Mouse (Mus musculus) layer of hippocampus, adult 9-11 months (tissue): ENCODE results near the gene Gmnn.

Source experiments
- DNase-seq: peaks from one replicate; pipeline ENCODE4 v3.0.0; 2022

Gmnn gene

GRCm38 (mm10) chr13:24760351-24760870 lies 1.3 kb downstream of the Gmnn start:
- no peak for DNase-seq

GRCm38 (mm10) chr13:24759451-24759850 lies 2.3 kb downstream of the Gmnn start:
- DNase-seq, result no peak

- DNase-seq, result no peak
Observed at GRCm38 (mm10) chr13:24757820-24758564, 3.7 kb downstream of the Gmnn start.

- DNase-seq, result no peak
Observed at GRCm38 (mm10) chr13:24756756-24757155, 5.0 kb downstream of the Gmnn start.

GRCm38 (mm10) chr13:24751396-24751795 lies 10.3 kb downstream of the Gmnn start:
- DNase-seq, result no peak

GRCm38 (mm10) chr13:24750807-24751206 lies 10.9 kb downstream of the Gmnn start:
- DNase-seq, result no peak

GRCm38 (mm10) chr13:24747823-24748222 lies 13.9 kb downstream of the Gmnn start:
- DNase-seq, result no peak

GRCm38 (mm10) chr13:24741028-24741427 lies 20.7 kb downstream of the Gmnn start, which contains the start of gene Armh2:
TSS of gene Armh2 (plus strand) at chr13:24741232.
- no peak for DNase-seq

GRCm38 (mm10) chr13:24735608-24736131 lies 26.1 kb downstream of the Gmnn start:
- no peak for DNase-seq

- DNase-seq, result no peak
Observed at GRCm38 (mm10) chr13:24734502-24734901, 27.2 kb downstream of the Gmnn start.

- no peak for DNase-seq
Observed at GRCm38 (mm10) chr13:24729128-24729527, 32.6 kb downstream of the Gmnn start.

GRCm38 (mm10) chr13:24724395-24724759 lies 37.3 kb downstream of the Gmnn start:
- DNase-seq, result no peak

GRCm38 (mm10) chr13:24723699-24724394 lies 37.9 kb downstream of the Gmnn start:
- DNase-seq, result no peak

- DNase-seq, result no peak
Observed at GRCm38 (mm10) chr13:24721502-24721901, 40.2 kb downstream of the Gmnn start.

- DNase-seq, result no peak
Observed at GRCm38 (mm10) chr13:24717677-24718076, 44.0 kb downstream of the Gmnn start.

GRCm38 (mm10) chr13:24716441-24716840 lies 45.3 kb downstream of the Gmnn start:
- DNase-seq, result no peak

GRCm38 (mm10) chr13:24715601-24716000 lies 46.1 kb downstream of the Gmnn start:
- no peak for DNase-seq

- DNase-seq, result no peak
Observed at GRCm38 (mm10) chr13:24714360-24714885, 47.3 kb downstream of the Gmnn start.

- DNase-seq, result peak; percentile 86
Observed at GRCm38 (mm10) chr13:24713434-24714000, 48.2 kb downstream of the Gmnn start.

GRCm38 (mm10) chr13:24712581-24713130 lies 49.1 kb downstream of the Gmnn start:
- DNase-seq, result no peak

GRCm38 (mm10) chr13:24710968-24711367 lies 50.8 kb downstream of the Gmnn start:
- no peak for DNase-seq

- no peak for DNase-seq
Observed at GRCm38 (mm10) chr13:24709656-24710396, 51.9 kb downstream of the Gmnn start.
